Mouse (Mus musculus) midbrain, embryonic 11.5 days (tissue): ENCODE data around the gene Insm1. TPM values are rescaled to one million over a fixed set of nuclear protein-coding genes. Genes with fewer than 3 reads are reported as not detected.
A peak's percentile ranks its signal among the peaks of the same experiment; 100 is the strongest.

Experiments used
- ATAC-seq: fragments of 200-750 bp; cut with Nextera tagmentation; 2 replicates; pipeline ENCODE4 v1.8.0; 2017; ENCODE audit warnings: moderate TSS enrichment, moderate library complexity; ENCODE audit not compliant: low FRiP score
- DNase-seq: peaks from one replicate; pipeline ENCODE4 v3.0.0; 2015; ENCODE audit warnings: low spot score; ENCODE audit errors: missing footprints
- H3K27ac ChIP-seq: fragments of 300-500 bp; sonication (generic); 2 replicates; pipeline ENCODE4 v1.5.1; 2014; ENCODE audit warnings: low read depth, low read length
- H3K27me3 ChIP-seq: fragments of 300-500 bp; sonication (generic); 2 replicates; pipeline ENCODE4 v1.6.1; 2014; ENCODE audit warnings: mild to moderate bottlenecking, low read length, moderate library complexity, mixed read lengths; ENCODE audit not compliant: control insufficient read depth, insufficient read depth
- H3K36me3 ChIP-seq: fragments of 300-500 bp; sonication (generic); 2 replicates; pipeline ENCODE4 v1.6.1; 2014; ENCODE audit warnings: mild to moderate bottlenecking, low read length, moderate library complexity, mixed read lengths; ENCODE audit not compliant: control insufficient read depth, insufficient read depth
- H3K4me1 ChIP-seq: fragments of 300-500 bp; sonication (generic); 2 replicates; pipeline ENCODE4 v1.6.1; 2014; ENCODE audit warnings: low read length; ENCODE audit not compliant: control insufficient read depth, insufficient read depth
- H3K4me2 ChIP-seq: fragments of 300-500 bp; sonication (generic); 2 replicates; pipeline ENCODE4 v1.6.1; 2014; ENCODE audit warnings: mild to moderate bottlenecking, moderate library complexity
- H3K4me3 ChIP-seq: fragments of 300-500 bp; sonication (generic); 2 replicates; pipeline ENCODE4 v1.5.1; 2014; ENCODE audit warnings: low read depth, low read length
- H3K9ac ChIP-seq: fragments of 300-500 bp; sonication (generic); 2 replicates; pipeline ENCODE4 v1.6.1; 2014; ENCODE audit warnings: low read length
- H3K9me3 ChIP-seq: fragments of 300-500 bp; sonication (generic); 2 replicates; pipeline ENCODE4 v1.6.1; 2016; ENCODE audit warnings: low read length; ENCODE audit not compliant: control insufficient read depth
- WGBS: fragments of 180-500 bp; shearing (Covaris S2); extraction: QIAGEN DNeasy Blood & Tissue Kit; methylation state at CpG from one replicate; pipeline ENCODE4 v1.1.7; 2014; 5-methylcytosine and 5-hydroxymethylcytosine counted together
- polyA plus RNA-seq: library from polyadenylated mRNA; unstranded; fragments of >200 nt; fragmentation: Nextera tagmentation; extraction: Ambion mirVana; gene quantifications from 2 replicates; pipeline ENCODE4 v1.2.1, GENCODE M21; 2014

Insm1 gene
- polyA plus RNA-seq, 1 experiment from 2014 or later: 11.7 TPM

DNA sequence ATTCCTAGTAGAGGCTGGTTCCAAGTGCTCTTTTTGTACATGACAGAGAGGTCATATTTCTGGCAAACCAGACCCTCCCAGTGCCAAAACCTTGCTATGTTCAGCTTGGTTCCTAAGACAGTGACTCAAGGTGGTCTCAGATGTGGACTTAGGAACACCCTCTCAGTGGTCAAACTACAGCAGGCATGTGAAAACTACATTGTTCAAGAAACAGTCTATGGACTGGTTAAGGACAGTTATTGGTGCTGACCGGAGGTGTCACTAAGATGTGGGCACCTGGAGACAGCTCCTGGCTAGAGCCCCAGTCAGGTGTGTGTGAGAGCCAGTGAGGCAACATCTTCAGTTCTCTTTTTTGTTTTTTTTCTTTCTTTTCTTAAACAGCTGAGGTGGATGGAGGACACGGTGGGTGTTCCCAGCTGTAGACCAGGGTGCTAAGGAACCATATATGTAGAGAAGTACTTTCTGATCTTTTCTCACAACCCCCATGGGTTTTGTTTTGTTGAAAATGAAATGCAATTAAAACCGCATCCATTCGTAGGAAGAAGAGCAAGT, 17.6 kb downstream of the Insm1 start:
- no peak overlapping the region for H3K4me3 ChIP-seq
- WGBS: 93% methylated on average over 4 of the region's 4 CpGs
- H3K27me3 ChIP-seq: no peaks in the 10 kb centered on the region
- H3K27ac ChIP-seq: no peak overlapping the region
- DNase-seq (peak; percentile 72), ATAC-seq (no peak)
- no peaks in the 10 kb centered on the region for H3K36me3 ChIP-seq
- H3K9ac ChIP-seq: no peak overlapping the region
- no peak overlapping the region for H3K4me2 ChIP-seq
- H3K4me1 ChIP-seq: no peaks in the 10 kb centered on the region
- no peaks in the 10 kb centered on the region for H3K9me3 ChIP-seq

DNA sequence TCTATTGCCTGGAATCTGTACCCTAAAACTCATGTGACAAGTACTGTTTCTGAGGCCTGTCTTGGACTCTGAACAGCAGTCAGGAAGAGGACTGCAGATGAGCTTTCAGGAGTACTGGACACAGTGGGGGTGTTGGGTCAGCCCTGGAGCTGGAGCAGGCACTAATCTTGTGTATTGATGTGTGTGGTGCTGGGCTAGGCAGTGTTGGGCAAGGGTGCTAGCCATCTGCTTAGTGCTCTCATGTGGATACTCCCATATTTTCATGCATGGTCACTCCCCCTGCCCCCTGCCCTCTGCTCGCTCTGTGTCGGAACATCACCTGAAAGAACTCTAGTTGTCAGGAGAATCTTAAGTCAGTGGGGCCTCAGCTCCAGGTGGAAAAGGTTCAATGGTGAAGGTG, 22.3 kb downstream of the Insm1 start:
- H3K4me2 ChIP-seq: no peak overlapping the region
- DNase-seq (peak; percentile 71), ATAC-seq (no peak)
- no peak overlapping the region for H3K4me3 ChIP-seq
- H3K36me3 ChIP-seq: no peaks in the 10 kb centered on the region
- H3K27me3 ChIP-seq: no peaks in the 10 kb centered on the region
- no peaks in the 10 kb centered on the region for H3K9me3 ChIP-seq
- H3K4me1 ChIP-seq: peaks cover 4% of the 10 kb centered on the region; the same call in 1 of the 2 replicates
- no peak overlapping the region for H3K27ac ChIP-seq
- H3K9ac ChIP-seq: no peak overlapping the region
- WGBS: 98% methylated on average over 2 of the region's 2 CpGs

DNA sequence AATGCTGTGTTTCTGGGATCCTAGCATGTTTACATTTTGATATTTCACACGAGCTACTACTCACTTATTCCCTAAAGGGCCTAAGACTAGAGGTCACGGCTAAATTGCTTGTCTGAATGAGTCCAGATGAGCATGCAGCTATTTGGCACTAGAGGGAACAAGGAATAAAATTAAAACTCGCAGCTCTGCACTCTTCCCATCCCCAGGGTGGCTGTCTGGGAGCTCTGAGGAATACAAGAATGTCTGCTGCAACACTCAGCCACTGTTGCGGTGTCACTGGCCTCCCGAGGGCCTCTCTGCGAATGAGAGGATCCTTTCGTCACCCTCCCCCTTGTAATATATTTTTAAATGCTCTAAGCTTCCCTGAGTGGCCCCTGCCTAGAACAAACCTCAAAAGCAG, 23.7 kb downstream of the Insm1 start:
- H3K27me3 ChIP-seq: no peaks in the 10 kb centered on the region
- H3K4me2 ChIP-seq: no peak overlapping the region
- no peak overlapping the region for H3K4me3 ChIP-seq
- no peak overlapping the region for H3K27ac ChIP-seq
- WGBS: 71% methylated on average over 7 of the region's 7 CpGs
- ATAC-seq (no peak), DNase-seq (peak; percentile 70)
- H3K36me3 ChIP-seq: no peaks in the 10 kb centered on the region
- no peaks in the 10 kb centered on the region for H3K9me3 ChIP-seq
- peaks cover 4% of the 10 kb centered on the region; the same call in 1 of the 2 replicates for H3K4me1 ChIP-seq
- no peak overlapping the region for H3K9ac ChIP-seq

DNA sequence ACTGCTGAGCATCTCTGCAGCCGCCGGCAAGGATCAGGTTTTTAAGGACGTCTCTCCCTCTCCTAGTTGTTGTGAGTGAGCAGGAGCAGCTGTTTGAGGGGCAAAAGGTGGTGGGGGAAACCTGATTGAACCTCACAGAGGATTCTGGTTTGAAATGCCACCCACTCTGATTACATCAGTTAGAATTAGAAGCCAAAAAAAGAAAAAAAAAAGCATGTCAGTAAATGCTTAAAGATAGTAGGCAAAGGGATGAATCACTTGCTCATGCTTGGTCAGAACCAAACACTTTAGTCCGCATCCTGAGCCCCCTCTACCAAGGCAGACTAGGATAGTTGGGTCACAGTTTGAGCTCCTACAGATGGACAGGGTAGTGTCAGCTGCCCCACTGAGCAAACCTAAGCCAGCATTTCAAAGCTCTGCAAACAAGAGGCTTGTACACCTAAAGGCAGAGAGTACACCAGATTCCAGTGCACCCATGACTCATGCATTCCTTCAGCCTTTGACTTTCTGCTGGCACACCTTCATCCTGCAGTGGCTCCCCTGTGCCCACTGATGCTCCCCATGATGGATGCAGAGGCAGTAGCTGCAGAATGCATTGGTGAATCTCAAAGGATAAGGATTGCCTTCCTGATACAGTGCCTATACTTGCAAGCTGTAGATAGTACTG, 24.8 kb downstream of the Insm1 start:
- no peak overlapping the region for H3K27ac ChIP-seq
- no peak for ATAC-seq
- no peaks in the 10 kb centered on the region for H3K27me3 ChIP-seq
- WGBS: 85% methylated on average over 4 of the region's 4 CpGs
- H3K4me2 ChIP-seq: no peak overlapping the region
- H3K9ac ChIP-seq: no peak overlapping the region
- peak; percentile 79 for DNase-seq
- H3K9me3 ChIP-seq: no peaks in the 10 kb centered on the region
- peaks cover 4% of the 10 kb centered on the region; the same call in 1 of the 2 replicates for H3K4me1 ChIP-seq
- no peak overlapping the region for H3K4me3 ChIP-seq
- no peaks in the 10 kb centered on the region for H3K36me3 ChIP-seq

DNA sequence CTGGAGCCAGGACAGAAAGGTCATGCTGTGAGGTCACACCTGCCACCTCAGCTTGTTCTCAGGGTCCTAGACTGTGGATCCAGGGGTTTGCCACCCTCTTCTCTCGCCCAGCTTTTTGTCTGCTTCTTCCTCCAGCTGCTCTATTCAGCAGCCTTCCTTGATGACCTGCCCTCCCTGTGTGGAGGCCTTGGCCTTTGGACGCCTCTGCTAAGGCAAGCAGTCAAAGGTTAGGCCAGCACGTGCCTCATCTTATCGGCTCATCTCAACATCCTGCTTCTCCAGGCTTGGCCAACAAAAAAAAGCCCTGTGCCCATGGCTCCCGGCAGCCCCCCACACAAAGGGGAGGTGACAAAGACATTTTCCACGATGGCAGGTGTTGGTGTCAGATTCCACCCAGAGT, 25.9 kb downstream of the Insm1 start:
- no peak overlapping the region for H3K4me2 ChIP-seq
- no peak overlapping the region for H3K4me3 ChIP-seq
- H3K27me3 ChIP-seq: no peaks in the 10 kb centered on the region
- whole genome bisulfite sequencing: 32% methylated on average over 6 of the region's 6 CpGs
- H3K36me3 ChIP-seq: no peaks in the 10 kb centered on the region
- DNase-seq (no peak), ATAC-seq (no peak)
- H3K9ac ChIP-seq: no peak overlapping the region
- no peaks in the 10 kb centered on the region for H3K9me3 ChIP-seq
- H3K4me1 ChIP-seq: peaks cover 4% of the 10 kb centered on the region; the same call in 1 of the 2 replicates
- H3K27ac ChIP-seq: no peak overlapping the region

DNA sequence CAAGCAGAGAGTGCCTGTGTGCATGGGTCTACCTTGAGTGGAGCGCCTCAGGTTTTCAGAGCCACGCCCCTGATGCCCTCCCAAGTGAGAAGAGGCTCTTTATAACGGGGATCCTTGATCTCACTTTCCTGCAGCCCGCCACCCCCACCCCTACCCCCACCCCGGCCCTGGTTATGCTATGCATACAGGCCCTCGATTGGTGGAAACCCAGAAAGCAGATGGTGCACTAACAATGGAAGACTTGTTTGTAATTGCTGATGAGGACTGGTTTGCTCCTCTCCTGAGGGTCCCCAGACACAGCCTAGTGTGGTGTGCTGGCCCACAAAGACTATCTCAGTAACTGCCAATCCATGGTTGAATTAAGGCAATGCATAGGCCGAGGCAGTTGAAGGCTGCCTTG, 27.3 kb downstream of the Insm1 start:
- Histone ChIP-seq H3K4me1 (peaks cover 4% of the 10 kb centered on the region; the same call in 1 of the 2 replicates), H3K4me3 (no peak overlapping the region), H3K9me3 (no peaks in the 10 kb centered on the region), H3K27ac (peak overlapping the region; percentile 49; the same call in 1 of the 2 replicates), H3K36me3 (no peaks in the 10 kb centered on the region), H3K4me2 (no peak overlapping the region), H3K27me3 (no peaks in the 10 kb centered on the region), H3K9ac (no peak overlapping the region)
- WGBS: 73% methylated on average over 7 of the region's 7 CpGs
- peak; percentile 79 for DNase-seq
- peak; percentile 77 for ATAC-seq

DNA sequence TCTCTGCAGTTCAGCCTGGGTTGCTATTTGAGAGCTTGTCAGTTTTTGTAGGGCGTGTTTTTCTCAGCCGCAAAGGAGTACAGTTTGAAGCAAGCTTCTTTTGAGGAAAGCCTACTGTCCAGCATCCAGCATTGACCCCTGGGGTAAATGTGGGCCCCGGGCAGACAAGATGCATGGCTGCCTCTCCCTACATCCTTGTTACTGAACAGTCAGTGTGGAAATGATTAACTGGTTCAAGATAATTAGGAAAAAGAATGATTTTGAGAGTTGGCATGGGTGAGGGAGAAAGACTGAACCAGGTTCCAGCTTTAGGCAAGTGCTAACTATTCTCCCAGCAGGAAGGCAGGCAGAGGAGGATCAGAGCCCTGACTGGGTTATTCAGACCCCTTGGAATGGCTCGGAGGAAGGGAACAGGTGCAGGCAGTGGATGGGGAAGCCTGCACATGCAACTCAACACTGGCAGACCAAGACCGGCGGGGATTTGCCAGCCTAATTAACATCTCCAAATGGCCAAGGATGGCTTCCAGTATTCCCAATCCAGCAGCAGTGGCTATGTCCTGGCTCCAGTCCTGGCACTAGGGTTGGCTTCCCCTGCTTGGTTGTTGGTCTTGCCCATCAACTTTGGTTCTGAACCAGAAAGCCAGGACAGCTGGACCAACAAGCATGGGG, 28.6 kb downstream of the Insm1 start:
- H3K4me3 ChIP-seq: no peak overlapping the region
- no peaks in the 10 kb centered on the region for H3K27me3 ChIP-seq
- peak; percentile 79 for DNase-seq
- peaks cover 4% of the 10 kb centered on the region; the same call in 1 of the 2 replicates for H3K4me1 ChIP-seq
- ATAC-seq: no peak
- H3K4me2 ChIP-seq: no peak overlapping the region
- H3K36me3 ChIP-seq: no peaks in the 10 kb centered on the region
- H3K9me3 ChIP-seq: no peaks in the 10 kb centered on the region
- no peak overlapping the region for H3K27ac ChIP-seq
- 72% methylated on average over 6 of the region's 6 CpGs for WGBS
- H3K9ac ChIP-seq: no peak overlapping the region

DNA sequence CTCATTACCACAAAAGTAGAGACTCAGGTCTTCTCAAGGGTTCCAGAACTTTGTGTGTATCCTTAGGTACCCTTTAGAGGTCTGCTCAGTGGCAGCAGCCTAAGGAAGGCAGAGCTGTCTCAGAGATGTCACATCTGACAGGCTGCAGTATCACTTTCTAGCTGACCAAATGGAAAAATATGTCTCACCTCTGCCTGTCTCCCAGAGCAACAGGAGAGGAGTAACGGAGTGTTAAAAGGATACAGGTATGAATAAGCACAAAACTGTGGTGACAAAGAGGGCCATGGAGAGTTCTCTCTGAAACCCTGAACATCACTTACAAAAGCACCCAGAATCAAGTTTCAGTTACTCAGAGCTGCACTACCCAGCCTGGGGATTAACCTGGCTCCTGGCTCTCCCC, 32.7 kb downstream of the Insm1 start:
- Histone ChIP-seq H3K4me3 (no peak overlapping the region), H3K9ac (no peak overlapping the region), H3K27me3 (no peaks in the 10 kb centered on the region), H3K27ac (no peak overlapping the region), H3K4me2 (no peak overlapping the region), H3K4me1 (peaks cover 20% of the 10 kb centered on the region), H3K36me3 (no peaks in the 10 kb centered on the region), H3K9me3 (no peaks in the 10 kb centered on the region)
- 88% methylated on average over 1 of the region's 1 CpGs for WGBS
- DNase-seq: peak; percentile 8
- ATAC-seq: no peak

DNA sequence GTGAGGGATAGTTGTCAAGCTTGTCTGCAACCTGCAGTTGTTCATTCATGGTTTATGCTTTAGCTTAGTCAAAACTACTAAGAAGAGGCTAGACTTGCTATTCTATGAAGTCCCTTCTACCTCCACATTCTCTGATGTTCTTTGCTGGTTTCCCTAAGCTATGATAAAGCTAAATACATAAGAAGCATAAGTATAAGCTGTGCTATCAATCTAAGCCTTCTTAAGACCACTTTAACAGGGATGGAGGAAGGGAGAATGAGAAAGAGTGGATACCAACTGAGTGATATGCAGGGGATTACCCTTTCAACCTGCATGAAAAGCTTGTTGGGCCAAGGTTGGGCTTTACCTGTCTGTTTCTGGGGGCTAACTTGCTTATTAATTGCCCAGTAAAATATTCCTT, 33.9 kb downstream of the Insm1 start:
- no peak overlapping the region for H3K4me3 ChIP-seq
- ATAC-seq (no peak), DNase-seq (peak; percentile 51)
- no peak overlapping the region for H3K27ac ChIP-seq
- no peaks in the 10 kb centered on the region for H3K9me3 ChIP-seq
- no peak overlapping the region for H3K4me2 ChIP-seq
- no peak overlapping the region for H3K9ac ChIP-seq
- H3K4me1 ChIP-seq: peaks cover 25% of the 10 kb centered on the region
- H3K36me3 ChIP-seq: no peaks in the 10 kb centered on the region
- H3K27me3 ChIP-seq: no peaks in the 10 kb centered on the region; the same call in 1 of the 2 replicates
